Mouse (Mus musculus) embryonic facial prominence, embryonic 15.5 days (tissue): ENCODE measurements around the gene Taf1a. TPM values are rescaled to one million over a fixed set of nuclear protein-coding genes. Genes with fewer than 3 reads are reported as not detected.

Source experiments
- ATAC-seq: fragments of 200-750 bp; cut with Nextera tagmentation; 2 replicates; pipeline ENCODE4 v1.8.0; 2017; ENCODE audit warnings: low read depth, moderate TSS enrichment; ENCODE audit not compliant: insufficient number of reproducible peaks, low FRiP score, low TSS enrichment
- H3K27ac ChIP-seq: fragments of 300-500 bp; sonication (generic); replicated peaks from 2 replicates; pipeline ENCODE4 v1.5.1; 2015; ENCODE audit warnings: mild to moderate bottlenecking, inconsistent platforms
- H3K27me3 ChIP-seq: fragments of 300-500 bp; sonication (generic); 2 replicates; pipeline ENCODE4 v1.6.1; 2015; ENCODE audit warnings: inconsistent platforms
- H3K36me3 ChIP-seq: fragments of 300-500 bp; sonication (generic); 2 replicates; pipeline ENCODE4 v1.6.1; 2015; ENCODE audit warnings: mild to moderate bottlenecking, inconsistent platforms
- H3K4me1 ChIP-seq: fragments of 300-500 bp; sonication (generic); 2 replicates; pipeline ENCODE4 v1.6.1; 2015; ENCODE audit warnings: inconsistent platforms
- H3K4me2 ChIP-seq: fragments of 300-500 bp; sonication (generic); replicated peaks from 2 replicates; pipeline ENCODE4 v1.6.1; 2015; ENCODE audit warnings: mild to moderate bottlenecking, inconsistent platforms
- H3K4me3 ChIP-seq: fragments of 300-500 bp; sonication (generic); replicated peaks from 2 replicates; pipeline ENCODE4 v1.5.1; 2015; ENCODE audit warnings: mild to moderate bottlenecking, inconsistent platforms
- H3K9ac ChIP-seq: fragments of 300-500 bp; sonication (generic); 2 replicates; pipeline ENCODE4 v1.6.1; 2015; ENCODE audit warnings: inconsistent platforms
- H3K9me3 ChIP-seq: fragments of 300-500 bp; sonication (generic); replicated peaks from 2 replicates; pipeline ENCODE4 v1.6.1; 2016; ENCODE audit warnings: inconsistent platforms
- WGBS: fragments of 180-500 bp; shearing (Covaris S2); methylation state at CpG from one replicate; pipeline ENCODE4 v1.1.7; 2015; 5-methylcytosine and 5-hydroxymethylcytosine counted together
- polyA plus RNA-seq: library from polyadenylated mRNA; unstranded; fragments of >200 nt; fragmentation: Nextera tagmentation; extraction: Ambion mirVana; gene quantifications from 2 replicates; pipeline ENCODE4 v1.2.1, GENCODE M21; 2015

Gene Taf1a
- polyA plus RNA-seq, 1 experiment from 2014 or later, result 25.3 TPM

- Histone ChIP-seq H3K27me3 (no peaks in the 10 kb centered on the region), H3K4me2 (no peak within 1 kb of the TSS), H3K4me3 (no peak within 1 kb of the TSS), H3K4me1 (no peaks in the 10 kb centered on the region), H3K27ac (no peak within 1 kb of the TSS), H3K9ac (no peak within 1 kb of the TSS), H3K9me3 (no peaks in the 10 kb centered on the region), H3K36me3 (no peaks in the 10 kb centered on the region)
- ATAC-seq, result no peak
- 71% methylated on average over 12 of the region's 12 CpGs for WGBS
Observed at GRCm38 (mm10) chr1:183417873-183418272, 29.1 kb downstream of the Taf1a start, which contains the start of gene Hhipl2. Gene Hhipl2 (plus strand): TSS chr1:183418215.

- Histone ChIP-seq H3K9ac (no peak overlapping the region), H3K4me1 (no peaks in the 10 kb centered on the region), H3K27ac (no peak overlapping the region), H3K36me3 (no peaks in the 10 kb centered on the region), H3K4me3 (no peak overlapping the region), H3K4me2 (no peak overlapping the region), H3K9me3 (no peaks in the 10 kb centered on the region), H3K27me3 (no peaks in the 10 kb centered on the region)
- 72% methylated on average over 7 of the region's 7 CpGs for WGBS
- ATAC-seq, result no peak
Observed at GRCm38 (mm10) chr1:183419741-183420140, 31.0 kb downstream of the Taf1a start.

DNA sequence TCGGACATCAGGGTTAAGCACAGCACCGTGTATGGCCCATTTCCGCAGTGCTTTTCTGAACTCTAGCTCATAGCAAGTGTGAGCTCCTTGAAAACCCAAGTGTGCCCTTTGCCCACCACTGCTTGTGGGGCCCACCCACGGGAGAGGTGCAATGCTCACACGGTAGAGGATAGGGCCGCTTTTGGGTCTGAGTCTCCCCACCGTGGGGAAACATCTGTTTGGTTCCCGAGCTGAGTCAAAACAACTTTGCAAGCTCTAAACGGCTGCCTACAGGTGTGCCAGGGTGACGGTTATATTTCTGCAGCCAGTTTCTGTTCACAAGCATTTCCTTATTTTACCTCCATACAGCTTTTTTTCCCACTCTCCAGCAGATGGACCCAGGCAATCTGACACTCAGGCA is 31.5 kb downstream of the Taf1a start:
- no peaks in the 10 kb centered on the region for H3K36me3 ChIP-seq
- no peak overlapping the region for H3K4me3 ChIP-seq
- no peak overlapping the region for H3K4me2 ChIP-seq
- H3K27me3 ChIP-seq, result no peaks in the 10 kb centered on the region
- no peaks in the 10 kb centered on the region for H3K4me1 ChIP-seq
- no peak for ATAC-seq
- no peak overlapping the region for H3K27ac ChIP-seq
- 83% methylated on average over 10 of the region's 10 CpGs for WGBS
- no peaks in the 10 kb centered on the region for H3K9me3 ChIP-seq
- H3K9ac ChIP-seq, result no peak overlapping the region

- H3K4me1 ChIP-seq, result no peaks in the 10 kb centered on the region
- no peaks in the 10 kb centered on the region for H3K9me3 ChIP-seq
- 93% methylated on average over 7 of the region's 7 CpGs for WGBS
- H3K27me3 ChIP-seq, result no peaks in the 10 kb centered on the region
- no peak for ATAC-seq
- H3K9ac ChIP-seq, result no peak overlapping the region
- no peak overlapping the region for H3K4me2 ChIP-seq
- H3K27ac ChIP-seq, result no peak overlapping the region
- no peak overlapping the region for H3K4me3 ChIP-seq
- H3K36me3 ChIP-seq, result no peaks in the 10 kb centered on the region
Observed at GRCm38 (mm10) chr1:183424100-183424499, 35.3 kb downstream of the Taf1a start.

DNA sequence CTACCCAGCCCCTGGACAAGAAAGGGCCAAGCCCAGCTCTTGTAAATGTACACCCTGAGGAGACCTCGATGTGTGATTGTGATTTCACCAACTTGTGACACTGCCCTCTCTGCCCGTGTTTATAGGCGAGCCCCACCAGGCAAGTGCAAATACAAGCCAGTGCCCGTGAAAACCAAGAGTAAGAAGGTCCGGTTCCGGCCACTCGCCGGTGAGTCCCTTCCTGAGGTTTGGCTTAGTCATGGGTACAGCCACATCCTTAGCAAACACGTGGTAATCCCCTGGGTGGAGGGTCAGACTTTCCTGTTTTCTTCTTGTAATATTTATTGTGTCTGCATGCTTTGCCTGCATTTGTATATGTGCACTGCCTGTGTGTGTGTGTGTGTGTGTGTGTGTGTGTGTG is 46.1 kb downstream of the Taf1a start:
- 86% methylated on average over 9 of the region's 9 CpGs for WGBS
- no peaks in the 10 kb centered on the region for H3K9me3 ChIP-seq
- no peak overlapping the region for H3K4me2 ChIP-seq
- H3K9ac ChIP-seq, result no peak overlapping the region
- H3K27ac ChIP-seq, result no peak overlapping the region
- H3K4me3 ChIP-seq, result no peak overlapping the region
- no peaks in the 10 kb centered on the region for H3K36me3 ChIP-seq
- ATAC-seq, result no peak
- H3K4me1 ChIP-seq, result peaks cover 17% of the 10 kb centered on the region
- 0 out of 2 replicates have a peak, but pooled peaks cover 1% of the 10 kb centered on the region for H3K27me3 ChIP-seq

DNA sequence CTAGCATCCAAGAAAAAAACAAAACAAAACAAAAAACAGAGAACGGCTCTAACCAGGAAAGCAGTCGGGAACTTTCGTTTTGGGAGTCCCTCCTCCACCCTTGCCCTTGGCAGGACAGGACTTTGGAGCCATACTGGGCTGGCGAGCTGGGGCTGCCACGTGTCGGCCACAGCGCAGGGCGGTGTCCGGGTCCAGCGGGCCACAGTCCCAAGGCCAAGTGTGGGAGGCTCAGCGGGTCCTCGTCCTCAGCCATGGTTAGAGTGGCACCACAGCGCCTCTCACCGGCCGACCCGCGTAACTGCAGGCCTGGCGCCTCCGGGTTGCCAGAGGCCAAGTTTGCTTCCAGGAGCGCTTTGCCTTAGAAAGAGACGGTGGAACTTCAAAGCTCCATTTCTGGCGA is 50.3 kb downstream of the Taf1a start:
- no peaks in the 10 kb centered on the region for H3K9me3 ChIP-seq
- no peak overlapping the region for H3K27ac ChIP-seq
- H3K27me3 ChIP-seq, result no peaks in the 10 kb centered on the region
- H3K9ac ChIP-seq, result no peak overlapping the region
- H3K4me1 ChIP-seq, result peaks cover 18% of the 10 kb centered on the region
- no peaks in the 10 kb centered on the region for H3K36me3 ChIP-seq
- H3K4me2 ChIP-seq, result peak overlapping the region; percentile 44; the same call in 1 of the 2 replicates
- 26% methylated on average over 22 of the region's 22 CpGs for WGBS
- 0 out of 2 replicates have a peak, but pooled peaks have one; percentile 37 for ATAC-seq
- peak overlapping the region; percentile 34 for H3K4me3 ChIP-seq

DNA sequence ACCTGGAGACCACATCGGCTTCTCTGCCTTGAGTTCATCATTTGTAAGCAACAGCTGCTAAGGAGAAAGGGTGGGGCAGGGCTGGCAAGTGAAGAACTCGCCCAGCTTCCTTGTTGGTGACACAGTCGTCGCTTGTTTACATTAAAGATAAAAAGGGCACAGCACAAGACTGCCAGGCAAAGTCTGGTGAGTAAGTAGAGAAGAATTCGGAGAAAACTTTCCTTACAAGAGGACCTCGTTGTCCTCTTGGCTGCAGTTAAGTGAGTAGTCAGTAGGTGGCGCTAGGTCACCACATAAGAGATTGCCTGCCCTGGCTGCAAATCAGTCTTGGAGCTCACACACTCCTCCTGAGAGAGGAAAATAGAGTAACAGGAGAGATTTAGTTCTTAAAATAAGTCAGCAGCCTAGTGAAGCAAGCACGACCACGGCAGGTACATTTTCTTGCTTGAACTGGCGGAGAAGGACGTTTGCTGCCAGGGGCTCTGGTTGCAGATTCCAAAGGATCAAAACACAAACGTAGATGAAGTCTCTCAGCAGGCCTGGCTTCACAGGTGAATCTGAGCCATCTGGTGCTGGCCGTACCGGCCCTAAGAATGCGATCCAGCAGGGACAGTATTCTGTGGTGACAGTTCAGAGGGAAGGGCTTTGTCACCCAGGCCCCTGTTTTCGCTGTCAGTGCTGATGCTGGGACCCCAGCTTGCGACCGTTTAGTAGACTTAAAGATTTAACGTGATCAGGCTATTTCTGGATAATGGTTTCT is 53.4 kb downstream of the Taf1a start:
- no peak overlapping the region for H3K4me3 ChIP-seq
- no peak for ATAC-seq
- no peak overlapping the region for H3K9ac ChIP-seq
- no peaks in the 10 kb centered on the region for H3K9me3 ChIP-seq
- no peaks in the 10 kb centered on the region for H3K27me3 ChIP-seq
- WGBS, result 19% methylated on average over 19 of the region's 19 CpGs
- H3K27ac ChIP-seq, result no peak overlapping the region
- H3K4me1 ChIP-seq, result peaks cover 18% of the 10 kb centered on the region
- no peaks in the 10 kb centered on the region for H3K36me3 ChIP-seq
- no peak overlapping the region for H3K4me2 ChIP-seq

DNA sequence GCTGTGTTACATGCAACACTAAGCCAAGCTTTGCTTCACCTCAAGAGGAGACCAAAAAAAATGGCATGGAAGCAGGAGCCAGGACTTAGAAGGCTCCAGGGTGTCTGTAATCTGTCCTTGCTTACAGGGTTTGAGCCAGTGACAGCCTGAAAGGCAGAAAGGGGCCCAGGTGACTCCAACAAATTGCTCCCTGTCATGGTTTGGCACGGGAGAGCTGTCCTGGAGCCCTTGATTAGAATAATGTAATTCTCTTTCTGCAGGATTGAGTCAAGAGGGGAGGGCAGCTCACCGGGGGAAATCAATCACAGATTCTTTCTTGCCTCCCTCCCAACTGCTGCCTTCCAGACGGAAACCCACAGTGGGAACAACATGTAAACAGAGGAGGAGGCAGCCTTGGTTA is 64.3 kb downstream of the Taf1a start:
- Histone ChIP-seq H3K4me3 (no peak overlapping the region), H3K9me3 (no peaks in the 10 kb centered on the region), H3K4me1 (no peaks in the 10 kb centered on the region), H3K4me2 (no peak overlapping the region), H3K36me3 (no peaks in the 10 kb centered on the region), H3K27me3 (no peaks in the 10 kb centered on the region), H3K9ac (no peak overlapping the region), H3K27ac (no peak overlapping the region)
- 11% methylated on average over 3 of the region's 3 CpGs for WGBS
- ATAC-seq, result no peak

Other genes starting within 250 kb of the Taf1a start
- gene Disp1, start 167.5 kb upstream of the Taf1a start, polyA plus RNA-seq, result 17.8 and 18.3 TPM in 2 replicates
- 54.2 and 54.8 TPM in 2 replicates for gene Aida, start 92.4 kb upstream of the Taf1a start, polyA plus RNA-seq
- 40.9 and 42.6 TPM in 2 replicates for gene Brox, start 91.7 kb upstream of the Taf1a start, polyA plus RNA-seq
- gene Mia3, start 19.4 kb upstream of the Taf1a start, polyA plus RNA-seq, result 118 and 122 TPM in 2 replicates
- 0.22 TPM in 1 of 2 replicates, not detected in the other for gene Hhipl2, start 29.2 kb downstream of the Taf1a start, polyA plus RNA-seq